Comparison of ENCODE assay signal across 19 mouse cellular contexts in the genomic region with DNA sequence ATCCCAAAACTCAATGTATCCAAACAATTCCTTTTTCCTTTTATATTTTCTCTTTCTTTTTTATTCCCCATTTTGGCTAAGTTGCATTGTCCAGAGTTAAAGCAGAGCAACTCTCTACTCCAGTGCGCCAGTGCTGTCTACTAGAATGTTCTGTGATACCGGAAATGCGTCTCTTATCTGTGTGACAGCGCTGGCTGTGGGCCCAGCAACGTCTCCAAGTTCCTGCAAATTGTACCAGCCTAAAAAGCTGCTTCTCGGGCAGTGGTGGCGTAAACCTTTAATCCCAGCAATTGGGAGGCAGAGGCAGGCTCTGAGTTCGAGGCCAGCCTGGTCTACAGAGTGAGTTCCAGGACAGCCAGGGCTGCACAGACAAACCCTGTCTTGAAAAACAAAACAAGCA. TPM values are rescaled to one million over a fixed set of nuclear protein-coding genes. Genes with fewer than 3 reads are reported as not detected.
DNase-seq lines count a peak whose midpoint lies in the region; ATAC-seq and TF ChIP-seq lines count a peak whose summit lies in the region.
"Had no signal": no experiment of that assay in that cellular context is flagged by ENCODE, and none has a peak within 500 bp of the region (broad histone marks: within the 10 kb centered on the region; RNA-seq: fewer than 3 reads in every experiment).

No protein-coding gene starts in this region.

- no peaks in the 10 kb centered on the region for H3K9me3 ChIP-seq in heart, postnatal 0 days (replicated peaks; ENCODE audit: control insufficient read depth, low read length)
- H3K9me3 ChIP-seq in heart, embryonic 11.5 days (replicated peaks; ENCODE audit: control insufficient read depth, low read length), result no peaks in the 10 kb centered on the region
- H3K9me3 ChIP-seq in liver, postnatal 0 days (ENCODE audit: low read length), result no peaks in the 10 kb centered on the region
- H3K9me3 ChIP-seq: forebrain, embryonic 10.5 days; midbrain, embryonic 10.5 days had no signal

- peak; percentile 54 for DNase-seq in heart, postnatal 0 days (ENCODE audit: low spot score)
- peak; percentile 13 for DNase-seq in liver, adult 2 months (ENCODE audit: extremely low read depth, low read depth, low spot score)
- DNase-seq in liver, postnatal 0 days, result no peak
- peak; percentile 23 to 35 for DNase-seq in heart, postnatal 36 days
- DNase-seq in lung, postnatal 36 days, result peak; percentile 53
- DNase-seq in right cerebral cortex, adult 18-20 months, result no peak
- no peak for DNase-seq in ovary, adult 18-20 months (ENCODE audit: low spot score)
- DNase-seq: adrenal gland, postnatal 14 days; cerebellum, postnatal 14 days; forebrain, postnatal 0 days; left cerebral cortex, postnatal 4 days; retina, postnatal 1 day; right cerebral cortex, postnatal 4 days; thymus, adult 2 months had no signal

- 0 out of 2 replicates have a peak, but pooled peaks cover 11% of the 10 kb centered on the region for H3K4me1 ChIP-seq in heart, postnatal 0 days (ENCODE audit: control insufficient read depth, insufficient read depth)
- H3K4me1 ChIP-seq in heart, embryonic 11.5 days (ENCODE audit: control insufficient read depth, insufficient read depth, low read length), result no peaks in the 10 kb centered on the region
- H3K4me1 ChIP-seq in liver, adult 2 months (ENCODE audit: control insufficient read depth, insufficient read depth, low read length), result no peaks in the 10 kb centered on the region
- no peaks in the 10 kb centered on the region for H3K4me1 ChIP-seq in liver, postnatal 0 days (ENCODE audit: insufficient read depth)
- H3K4me1 ChIP-seq: forebrain, embryonic 10.5 days; midbrain, embryonic 10.5 days had no signal

- no peak for TF ChIP-seq CTCF in heart, postnatal 0 days (IDR thresholded peaks at IDR 0.05; ENCODE audit: low read depth)
- TF ChIP-seq CTCF in liver, adult 2 months (IDR thresholded peaks at IDR 0.05; ENCODE audit: low read depth, low read length), result no peak
- TF ChIP-seq CTCF in liver, postnatal 0 days (IDR thresholded peaks at IDR 0.05; ENCODE audit: low read depth), result no peak

- no peaks in the 10 kb centered on the region for H3K36me3 ChIP-seq in heart, postnatal 0 days (replicated peaks; ENCODE audit: control insufficient read depth, insufficient read depth, low read length)
- H3K36me3 ChIP-seq in heart, embryonic 11.5 days (ENCODE audit: control insufficient read depth, insufficient read depth, low read length), result no peaks in the 10 kb centered on the region
- H3K36me3 ChIP-seq in liver, adult 2 months (ENCODE audit: control insufficient read depth, insufficient read depth, low read length), result no peaks in the 10 kb centered on the region
- H3K36me3 ChIP-seq in liver, postnatal 0 days (replicated peaks; ENCODE audit: insufficient read depth, low read length), result no peaks in the 10 kb centered on the region
- H3K36me3 ChIP-seq: forebrain, embryonic 10.5 days; midbrain, embryonic 10.5 days had no signal

- H3K27me3 ChIP-seq in heart, postnatal 0 days (ENCODE audit: control insufficient read depth, insufficient read depth, low read length), result no peaks in the 10 kb centered on the region
- no peaks in the 10 kb centered on the region for H3K27me3 ChIP-seq in heart, embryonic 11.5 days (ENCODE audit: control insufficient read depth, insufficient read depth, low read length)
- H3K27me3 ChIP-seq in liver, adult 2 months (ENCODE audit: control insufficient read depth, insufficient read depth, low read length), result no peaks in the 10 kb centered on the region
- no peaks in the 10 kb centered on the region for H3K27me3 ChIP-seq in liver, postnatal 0 days (ENCODE audit: insufficient read depth, low read length)
- H3K27me3 ChIP-seq: Patski had no signal

- WGBS in heart, postnatal 0 days, result 31% methylated on average over 8 of the region's 8 CpGs
- WGBS in heart, embryonic 11.5 days (ENCODE audit: insufficient replicate concordance), result 61% methylated on average over 8 of the region's 8 CpGs
- 80% methylated on average over 8 of the region's 8 CpGs for WGBS in liver, adult 2 months
- WGBS in liver, postnatal 0 days (ENCODE audit: insufficient replicate concordance), result 74% methylated on average over 8 of the region's 8 CpGs

- no peak for ATAC-seq in heart, postnatal 0 days (ENCODE audit: insufficient read depth, low read depth)
- no peak for ATAC-seq in heart, embryonic 11.5 days (replicated peaks; ENCODE audit: insufficient number of reproducible peaks, low FRiP score, low TSS enrichment)
- no peak for ATAC-seq in liver, postnatal 0 days
- ATAC-seq: forebrain, postnatal 0 days; Patski had no signal

- H3K27ac ChIP-seq in heart, postnatal 0 days (ENCODE audit: low read depth), result no peak overlapping the region
- H3K27ac ChIP-seq in heart, embryonic 11.5 days (ENCODE audit: low read depth, low read length), result no peak overlapping the region
- 0 out of 2 replicates have a peak overlapping the region, but pooled peaks have one; percentile 58 for H3K27ac ChIP-seq in liver, adult 2 months (replicated peaks; ENCODE audit: insufficient read depth, low read depth, low read length)
- no peak overlapping the region for H3K27ac ChIP-seq in liver, postnatal 0 days (ENCODE audit: low read depth)
- H3K27ac ChIP-seq: forebrain, embryonic 10.5 days; midbrain, embryonic 10.5 days had no signal

- TF ChIP-seq EP300 in heart, postnatal 0 days (IDR thresholded peaks at IDR 0.05; ENCODE audit: low read depth), result no peak
- no peak for TF ChIP-seq EP300 in liver, postnatal 0 days (IDR thresholded peaks at IDR 0.05; ENCODE audit: low read depth)

- intact Hi-C loops in heart, postnatal 36 days (cut with DNase I), result no loop called here

- H3K4me2 ChIP-seq in heart, postnatal 0 days (ENCODE audit: low read depth, low read length), result no peak overlapping the region
- H3K4me2 ChIP-seq in heart, embryonic 11.5 days, result no peak overlapping the region
- no peak overlapping the region for H3K4me2 ChIP-seq in liver, postnatal 0 days (ENCODE audit: low read depth, low read length)
- H3K4me2 ChIP-seq: liver, embryonic 11.5 days had no signal

- H3K4me3 ChIP-seq in heart, postnatal 0 days (ENCODE audit: low read depth, low read length), result no peak overlapping the region
- no peak overlapping the region for H3K4me3 ChIP-seq in heart, embryonic 11.5 days (ENCODE audit: low read depth, low read length)
- no peak overlapping the region for H3K4me3 ChIP-seq in liver, adult 2 months (ENCODE audit: insufficient read depth, low read depth, low read length)
- no peak overlapping the region for H3K4me3 ChIP-seq in liver, postnatal 0 days (ENCODE audit: low read depth, low read length)
- H3K4me3 ChIP-seq: forebrain, embryonic 10.5 days; midbrain, embryonic 10.5 days had no signal

- no peak for TF ChIP-seq POLR2A in liver, adult 2 months (IDR thresholded peaks at IDR 0.05; ENCODE audit: extremely low read depth, insufficient read depth, low read length)

- no peak overlapping the region for H3K9ac ChIP-seq in heart, postnatal 0 days (replicated peaks; ENCODE audit: low read depth, low read length)
- H3K9ac ChIP-seq in heart, embryonic 11.5 days (ENCODE audit: low read depth, low read length), result no peak overlapping the region
- no peak overlapping the region for H3K9ac ChIP-seq in liver, adult 2 months (ENCODE audit: low read depth, low read length)
- H3K9ac ChIP-seq in liver, postnatal 0 days (replicated peaks), result no peak overlapping the region
- H3K9ac ChIP-seq: forebrain, postnatal 0 days had no signal

- H3K79me2 ChIP-seq in liver, adult 2 months (ENCODE audit: control insufficient read depth, insufficient read depth, low read length), result no peaks in the 10 kb centered on the region

RNA-seq across cellular contexts. Expression of a gene that starts 59.4 kb away (rescaled TPM):
- total RNA-seq in heart, postnatal 0 days (2014; rRNA removed; ENCODE audit: low replicate concordance), result 32.0 and 47.6 TPM in 2 replicates
- 24.8 TPM in 2 replicates for polyA plus RNA-seq in heart, postnatal 0 days (2015; fragmentation: Nextera tagmentation; extraction: Ambion mirVana)
- polyA plus RNA-seq in heart, embryonic 11.5 days (2014; fragmentation: Nextera tagmentation; extraction: Ambion mirVana), result 34.8 and 37.3 TPM in 2 replicates
- total RNA-seq in liver, adult 2 months (2014; rRNA removed), result 10.0 and 12.6 TPM in 2 replicates
- polyA plus RNA-seq in liver, adult 2 months (2012; rRNA removed), result 23.2 and 28.8 TPM in 2 replicates
- 12.1 and 13.2 TPM in 2 replicates for polyA plus RNA-seq in liver, postnatal 0 days (2015; fragmentation: Nextera tagmentation; extraction: Ambion mirVana)
- 10 to 100 TPM in 1 of 2 experiments, 1 to 10 TPM in 1; 8.9 to 11.6 TPM for total RNA-seq in heart, postnatal 36 days (2021)

Comparison
In these comparisons a context has a peak if more than half of its experiments do, and no peak if none do; other contexts are left out.
1. DNase-seq: peak in heart, postnatal 0 days (single experiment), liver, adult 2 months (single experiment), heart, postnatal 36 days (2 of 2) and lung, postnatal 36 days (single experiment); none in liver, postnatal 0 days (single experiment), right cerebral cortex, adult 18-20 months (single experiment) and ovary, adult 18-20 months (single experiment).